Mouse (Mus musculus) ES-CJ7 (cell line): ENCODE measurements around the gene Acod1.

Experiments used
- DNase-seq: peaks from one replicate; pipeline ENCODE4 v3.0.0; 2011; ENCODE audit warnings: low read depth, low spot score

Acod1 gene

DNA sequence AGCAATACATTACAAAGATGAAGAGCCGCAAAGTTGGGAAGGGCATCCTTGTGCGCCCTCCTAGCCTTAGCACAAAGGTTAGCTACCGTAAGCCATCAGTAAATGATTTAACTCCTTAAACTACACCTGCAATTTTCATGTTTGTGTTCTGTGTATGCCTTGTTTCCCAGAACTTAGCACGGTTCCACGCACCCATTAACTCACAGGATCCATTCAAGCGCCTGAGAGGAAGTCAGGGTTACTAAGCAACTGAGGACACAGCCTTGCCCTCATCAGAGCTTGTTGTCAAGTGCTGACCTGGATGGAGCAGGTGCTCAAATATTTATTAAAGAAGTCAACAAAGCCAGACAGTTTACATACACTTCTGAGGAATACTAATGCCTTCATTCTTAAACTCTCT is 55.5 kb downstream of the Acod1 start:
- no peak for DNase-seq

DNA sequence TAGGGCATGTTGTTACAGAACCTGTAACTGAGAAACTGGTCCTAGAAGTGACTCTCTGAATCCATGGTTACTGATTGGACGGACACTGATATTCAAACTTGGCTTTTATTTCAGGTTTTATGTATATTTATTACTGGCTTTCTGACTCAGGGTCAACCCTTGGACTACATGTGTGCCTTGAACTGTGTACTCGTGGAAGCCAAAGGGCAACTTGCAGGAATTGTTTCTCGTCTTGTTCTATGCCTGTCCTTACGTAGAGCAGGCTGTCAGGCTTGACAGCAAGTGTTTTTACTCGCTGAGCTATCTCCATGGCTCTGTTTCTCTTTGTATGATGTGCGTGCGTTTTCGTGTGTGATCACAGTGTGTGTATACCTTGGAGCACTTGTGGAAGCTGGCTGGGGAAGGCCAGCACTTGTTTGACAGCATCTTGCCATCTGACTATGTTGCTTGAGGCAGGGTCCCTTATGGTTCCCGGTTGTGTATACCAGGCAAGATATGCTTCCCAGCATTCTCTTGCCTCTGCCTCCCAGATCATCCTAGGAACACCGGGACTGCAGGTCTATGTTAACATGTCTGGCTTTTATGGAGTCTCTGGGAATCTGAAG is 56.1 kb downstream of the Acod1 start:
- DNase-seq = no peak
